Mouse (Mus musculus) fat pad, adult 2 months (tissue): ENCODE measurements at regions not wholly inside any gene's neighbourhood (a gene's known extent, or its start where the extent isn't known, plus 50 kb on each side); places are given as distances from the start of the nearest gene placed in this dataset.

Experiments used
- DNase-seq: peaks from one replicate; pipeline ENCODE4 v3.0.0-alpha.2; 2011; ENCODE audit warnings: low read depth, low spot score; ENCODE audit errors: extremely low read depth

GRCm38 (mm10) chr4:95307134-95307533 is 250.2 kb upstream of the Fggy start:
- DNase-seq = no peak

- no peak for DNase-seq
Measured at GRCm38 (mm10) chr4:95308469-95308895, 248.8 kb upstream of the Fggy start.

GRCm38 (mm10) chr4:95310410-95310809 is 246.9 kb upstream of the Fggy start:
- no peak for DNase-seq

- no peak for DNase-seq
Measured at GRCm38 (mm10) chr4:95317821-95318290, 239.5 kb upstream of the Fggy start.

- no peak for DNase-seq
Measured at GRCm38 (mm10) chr4:95318561-95318960, 238.7 kb upstream of the Fggy start.

GRCm38 (mm10) chr4:95319036-95319435 is 238.3 kb upstream of the Fggy start:
- no peak for DNase-seq

- DNase-seq = no peak
Measured at GRCm38 (mm10) chr4:95325861-95326260, 231.4 kb upstream of the Fggy start.

GRCm38 (mm10) chr4:95339822-95340221 is 217.5 kb upstream of the Fggy start:
- no peak for DNase-seq

- no peak for DNase-seq
Measured at GRCm38 (mm10) chr4:95340926-95341325, 216.4 kb upstream of the Fggy start.

GRCm38 (mm10) chr4:95346722-95347197 is 210.5 kb upstream of the Fggy start:
- no peak for DNase-seq

- DNase-seq = no peak
Measured at GRCm38 (mm10) chr4:95347436-95347835, 209.9 kb upstream of the Fggy start.

- no peak for DNase-seq
Measured at GRCm38 (mm10) chr4:95348405-95349123, 208.7 kb upstream of the Fggy start.

GRCm38 (mm10) chr4:95353894-95354319 is 203.4 kb upstream of the Fggy start:
- no peak for DNase-seq

- DNase-seq = no peak
Measured at GRCm38 (mm10) chr4:95358674-95359073, 198.6 kb upstream of the Fggy start.

- no peak for DNase-seq
Measured at GRCm38 (mm10) chr4:95360336-95360967, 196.9 kb upstream of the Fggy start.

- no peak for DNase-seq
Measured at GRCm38 (mm10) chr4:95364376-95365082, 192.8 kb upstream of the Fggy start.

- no peak for DNase-seq
Measured at GRCm38 (mm10) chr4:95376386-95376785, 180.9 kb upstream of the Fggy start.

GRCm38 (mm10) chr4:95377222-95378134 is 179.8 kb upstream of the Fggy start:
- DNase-seq = no peak

GRCm38 (mm10) chr4:95378645-95379044 is 178.7 kb upstream of the Fggy start:
- peak; percentile 43 for DNase-seq

GRCm38 (mm10) chr4:95383216-95383892 is 174.0 kb upstream of the Fggy start:
- DNase-seq = peak; percentile 82
